Mouse (Mus musculus) midbrain, postnatal 0 days (tissue): ENCODE measurements at regions not wholly inside any gene's neighbourhood (a gene's known extent, or its start where the extent isn't known, plus 50 kb on each side); places are given as distances from the start of the nearest gene placed in this dataset.
A peak's percentile ranks its signal among the peaks of the same experiment; 100 is the strongest.

Experiments
- ATAC-seq: fragments of 200-750 bp; cut with Nextera tagmentation; 2 replicates; pipeline ENCODE4 v1.8.0; 2017; ENCODE audit warnings: moderate number of reproducible peaks, mild to moderate bottlenecking, moderate TSS enrichment, moderate library complexity; ENCODE audit not compliant: low FRiP score
- DNase-seq: peaks from one replicate; pipeline ENCODE4 v3.0.0-alpha.2; 2015; ENCODE audit warnings: low spot score
- H3K27ac ChIP-seq: fragments of 300-500 bp; sonication (generic); 2 replicates; pipeline ENCODE4 v1.5.1; 2014; ENCODE audit warnings: low read depth, mild to moderate bottlenecking, low read length, mixed read lengths
- H3K27me3 ChIP-seq: fragments of 300-500 bp; sonication (generic); 2 replicates; pipeline ENCODE4 v1.6.1; 2014; ENCODE audit warnings: low read length, control low read depth, mixed read lengths; ENCODE audit not compliant: insufficient read depth
- H3K36me3 ChIP-seq: fragments of 300-500 bp; sonication (generic); 2 replicates; pipeline ENCODE4 v1.6.1; 2014; ENCODE audit warnings: low read length, control low read depth, mixed read lengths; ENCODE audit not compliant: insufficient read depth
- H3K4me1 ChIP-seq: fragments of 300-500 bp; sonication (generic); 2 replicates; pipeline ENCODE4 v1.6.1; 2014; ENCODE audit warnings: mild to moderate bottlenecking, control low read depth, antibody characterized with exemption, low read length, mixed read lengths; ENCODE audit not compliant: insufficient read depth
- H3K4me2 ChIP-seq: fragments of 300-500 bp; sonication (generic); 2 replicates; pipeline ENCODE4 v1.6.1; 2014; ENCODE audit warnings: low read depth, mild to moderate bottlenecking, low read length, mixed read lengths; ENCODE audit not compliant: poor library complexity, severe bottlenecking
- H3K4me3 ChIP-seq: fragments of 300-500 bp; sonication (generic); 2 replicates; pipeline ENCODE4 v1.5.1; 2014; ENCODE audit warnings: low read depth, mild to moderate bottlenecking, low read length, moderate library complexity
- H3K9ac ChIP-seq: fragments of 300-500 bp; sonication (generic); replicated peaks from 2 replicates; pipeline ENCODE4 v1.6.1; 2014; ENCODE audit warnings: mild to moderate bottlenecking, low read length, moderate library complexity, mixed read lengths; ENCODE audit not compliant: poor library complexity, severe bottlenecking
- H3K9me3 ChIP-seq: fragments of 300-500 bp; sonication (generic); 2 replicates; pipeline ENCODE4 v1.6.1; 2016; ENCODE audit warnings: low read length, control low read depth
- CTCF ChIP-seq: IDR thresholded peaks from 2 replicates; pipeline ENCODE4 v1.5.1; 2016; ENCODE audit warnings: antibody characterized with exemption, mild to moderate bottlenecking
- WGBS: fragments of 180-500 bp; shearing (Covaris S2); extraction: QIAGEN DNeasy Blood & Tissue Kit; methylation state at CpG from one replicate; pipeline ENCODE4 v1.1.7; 2014; 5-methylcytosine and 5-hydroxymethylcytosine counted together

- no peak for DNase-seq
- Histone ChIP-seq H3K9me3 (no peaks in the 10 kb centered on the region), H3K9ac (no peak overlapping the region), H3K27me3 (peaks cover 34% of the 10 kb centered on the region), H3K27ac (no peak overlapping the region), H3K36me3 (no peaks in the 10 kb centered on the region), H3K4me2 (no peak overlapping the region), H3K4me3 (no peak overlapping the region), H3K4me1 (no peaks in the 10 kb centered on the region)
- WGBS = 37% methylated on average over 2 of the region's 2 CpGs
- no peak for TF ChIP-seq CTCF
- no peak for ATAC-seq
These were observed 481.1 kb downstream of the Ofcc1 start for GRCm38 (mm10) chr13:39880136-39880535.

GRCm38 (mm10) chr13:39877361-39878141 is 483.7 kb downstream of the Ofcc1 start:
- Histone ChIP-seq H3K4me1 (no peaks in the 10 kb centered on the region), H3K4me3 (peak overlapping the region; percentile 7; the same call in 1 of the 2 replicates), H3K9me3 (no peaks in the 10 kb centered on the region), H3K27me3 (peaks cover 44% of the 10 kb centered on the region), H3K9ac (no peak overlapping the region), H3K4me2 (peak overlapping the region; percentile 33), H3K27ac (no peak overlapping the region), H3K36me3 (no peaks in the 10 kb centered on the region)
- TF ChIP-seq CTCF = no peak
- DNase-seq = peak; percentile 19
- no peak for ATAC-seq
- WGBS = 12% methylated on average over 16 of the region's 16 CpGs

- WGBS = 82% methylated on average over 6 of the region's 6 CpGs
These were observed 508.9 kb downstream of the Ofcc1 start for GRCm38 (mm10) chr13:39852257-39852800.

DNA sequence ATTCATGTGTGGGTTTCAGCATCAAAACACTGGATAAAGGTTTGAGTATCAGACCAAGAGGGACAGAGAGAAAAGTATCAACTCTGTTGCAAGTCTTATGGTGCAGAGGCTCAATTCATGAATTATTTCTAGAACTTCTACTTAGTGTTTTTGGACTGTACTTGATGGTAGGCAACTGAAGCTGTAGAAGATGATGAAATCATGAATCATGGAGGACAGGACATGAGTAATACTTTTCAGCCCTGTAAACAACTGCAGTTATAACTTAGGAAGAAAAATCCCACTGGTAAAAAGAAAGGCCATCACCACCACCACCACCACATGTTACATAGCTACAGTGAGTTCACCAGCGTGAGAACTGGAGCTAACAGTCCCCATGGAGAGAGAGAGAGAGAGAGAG is 511.9 kb downstream of the Ofcc1 start:
- Histone ChIP-seq H3K9ac (no peak overlapping the region), H3K9me3 (no peaks in the 10 kb centered on the region), H3K27ac (no peak overlapping the region), H3K27me3 (no peaks in the 10 kb centered on the region), H3K4me3 (no peak overlapping the region), H3K4me2 (no peak overlapping the region), H3K4me1 (no peaks in the 10 kb centered on the region), H3K36me3 (no peaks in the 10 kb centered on the region)
- no peak for DNase-seq
- no peak for ATAC-seq
- no peak for TF ChIP-seq CTCF
- 100% methylated on average over 1 of the region's 1 CpGs for WGBS

More at GRCm38 (mm10) chr13:39852257-39852800, 508.9 kb downstream of the Ofcc1 start:
- Histone ChIP-seq H3K9me3 (no peaks in the 10 kb centered on the region), H3K27ac (no peak overlapping the region), H3K27me3 (no peaks in the 10 kb centered on the region), H3K4me1 (no peaks in the 10 kb centered on the region), H3K4me2 (no peak overlapping the region), H3K36me3 (no peaks in the 10 kb centered on the region), H3K9ac (no peak overlapping the region), H3K4me3 (no peak overlapping the region)
- no peak for TF ChIP-seq CTCF
- DNase-seq (no peak), ATAC-seq (no peak)

GRCm38 (mm10) chr13:39836053-39836584 is 525.1 kb downstream of the Ofcc1 start:
- H3K27me3 ChIP-seq = no peaks in the 10 kb centered on the region
- no peak overlapping the region for H3K27ac ChIP-seq
- no peak overlapping the region for H3K9ac ChIP-seq
- TF ChIP-seq CTCF = no peak
- 70% methylated on average over 5 of the region's 5 CpGs for WGBS
- no peak overlapping the region for H3K4me3 ChIP-seq
- H3K36me3 ChIP-seq = no peaks in the 10 kb centered on the region
- H3K4me1 ChIP-seq = no peaks in the 10 kb centered on the region
- DNase-seq (peak; percentile 22), ATAC-seq (no peak)
- no peaks in the 10 kb centered on the region for H3K9me3 ChIP-seq
- H3K4me2 ChIP-seq = no peak overlapping the region

GRCm38 (mm10) chr13:39835302-39835701 is 525.9 kb downstream of the Ofcc1 start:
- H3K4me2 ChIP-seq = no peak overlapping the region; the same call in 1 of the 2 replicates
- no peak for TF ChIP-seq CTCF
- no peaks in the 10 kb centered on the region for H3K4me1 ChIP-seq
- DNase-seq (peak; percentile 19), ATAC-seq (no peak)
- no peaks in the 10 kb centered on the region for H3K36me3 ChIP-seq
- no peak overlapping the region for H3K4me3 ChIP-seq
- H3K27ac ChIP-seq = no peak overlapping the region
- no peaks in the 10 kb centered on the region for H3K9me3 ChIP-seq
- WGBS = 31% methylated on average over 5 of the region's 5 CpGs
- H3K9ac ChIP-seq = no peak overlapping the region
- no peaks in the 10 kb centered on the region for H3K27me3 ChIP-seq
